Mouse (Mus musculus): Measurements from ENCODE around the gene Depdc1a. TPM values are rescaled to one million over a fixed set of nuclear protein-coding genes. Genes with fewer than 3 reads are reported as not detected.

Gene Depdc1a
- not detected in 2 replicates for polyA plus RNA-seq (2012; rRNA removed; ENCODE audit: low replicate concordance)

GRCm38 (mm10) chr3:159495243-159495801 lies at the start of gene Depdc1a:
Gene Depdc1a (plus strand): TSS chr3:159495433.

Other genes starting within 250 kb of the Depdc1a start
- not detected in 2 replicates for gene Rpe65, start 103.7 kb downstream of the Depdc1a start, polyA plus RNA-seq (2012; rRNA removed; ENCODE audit: low replicate concordance)

Data from duodenum, adult 2 months (tissue).